Mouse (Mus musculus): ENCODE results near the gene Tex48. TPM values are rescaled to one million over a fixed set of nuclear protein-coding genes. Genes with fewer than 3 reads are reported as not detected.
A peak's percentile ranks its signal among the peaks of the same experiment; 100 is the strongest.

Tex48 gene
- total and polyA plus RNA-seq, 3 experiments = not detected

DNA sequence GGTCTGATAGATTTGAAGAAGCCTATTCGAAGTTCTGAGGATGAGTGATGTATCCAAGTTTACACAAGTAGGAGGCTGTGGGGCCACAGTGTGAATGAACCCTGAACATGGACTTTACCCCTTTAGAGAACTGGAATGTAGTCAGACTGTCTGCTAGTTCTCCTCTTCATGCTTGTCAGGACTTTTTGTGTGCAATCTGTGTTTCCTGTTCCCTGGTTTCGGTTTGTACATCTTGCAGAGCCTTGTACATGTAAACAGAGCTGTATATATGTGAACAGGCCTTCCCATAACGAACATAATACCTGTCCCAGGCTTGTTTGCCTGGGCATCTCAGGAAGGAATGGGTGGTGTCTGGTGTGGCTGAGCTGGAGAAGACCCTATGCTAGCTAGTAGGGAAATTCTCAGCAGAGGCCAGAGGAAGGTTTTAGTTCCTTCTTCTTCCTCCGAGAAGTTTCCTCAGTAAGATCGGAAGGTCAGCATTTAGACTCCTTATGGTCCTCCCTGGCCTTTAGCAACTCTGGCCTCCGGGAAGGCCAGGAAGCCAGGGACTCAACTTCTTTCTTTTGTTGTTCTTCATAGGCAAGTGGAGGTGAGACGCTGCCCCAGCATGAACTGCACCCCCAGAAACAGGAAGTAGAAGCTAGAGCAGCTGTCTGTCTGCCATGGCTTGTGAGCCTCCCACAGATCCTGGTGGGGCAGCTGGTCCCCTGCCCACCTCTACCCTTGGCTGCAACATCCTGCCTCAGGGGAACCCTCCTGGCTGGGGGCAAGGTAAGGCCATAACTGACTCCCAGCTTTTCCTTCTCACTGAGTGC is 60.2 kb downstream of the Tex48 start (continued):
- TF ChIP-seq RCOR1 (conservative IDR thresholded peaks at IDR 0.05; ENCODE audit: low read depth, low read length) (no peak), NELFE (IDR thresholded peaks at IDR 0.05; ENCODE audit: low read depth, low read length) (no peak), E2F4 (IDR thresholded peaks at IDR 0.05; ENCODE audit: insufficient replicate concordance, low read depth, low read length) (no peak), ELF1 (IDR thresholded peaks at IDR 0.05; ENCODE audit: low read depth, low read length) (peak; percentile 75), ZKSCAN1 (IDR thresholded peaks at IDR 0.05; ENCODE audit: borderline replicate concordance, low read depth, low read length) (no peak), USF1 (IDR thresholded peaks at IDR 0.05; ENCODE audit: low read depth, low read length) (no peak), TCF12 (IDR thresholded peaks at IDR 0.05; ENCODE audit: low read depth, low read length) (no peak), BHLHE40 (IDR thresholded peaks at IDR 0.05; ENCODE audit: low read depth, low read length) (no peak), CTCF (conservative IDR thresholded peaks at IDR 0.05 in 1 of 2, IDR thresholded peaks at IDR 0.05 in 1 of 2; ENCODE audit: low read depth in 2 of 2, low read length in 2 of 2) (no peak), ETS1 (conservative IDR thresholded peaks at IDR 0.05; ENCODE audit: low read depth, low read length) (no peak), MEF2A (IDR thresholded peaks at IDR 0.05; ENCODE audit: borderline replicate concordance, low read depth, low read length) (no peak), MAFK (IDR thresholded peaks at IDR 0.05; ENCODE audit: insufficient replicate concordance, low read length) (no peak), MAZ (IDR thresholded peaks at IDR 0.05; ENCODE audit: low read depth, low read length) (no peak)

DNA sequence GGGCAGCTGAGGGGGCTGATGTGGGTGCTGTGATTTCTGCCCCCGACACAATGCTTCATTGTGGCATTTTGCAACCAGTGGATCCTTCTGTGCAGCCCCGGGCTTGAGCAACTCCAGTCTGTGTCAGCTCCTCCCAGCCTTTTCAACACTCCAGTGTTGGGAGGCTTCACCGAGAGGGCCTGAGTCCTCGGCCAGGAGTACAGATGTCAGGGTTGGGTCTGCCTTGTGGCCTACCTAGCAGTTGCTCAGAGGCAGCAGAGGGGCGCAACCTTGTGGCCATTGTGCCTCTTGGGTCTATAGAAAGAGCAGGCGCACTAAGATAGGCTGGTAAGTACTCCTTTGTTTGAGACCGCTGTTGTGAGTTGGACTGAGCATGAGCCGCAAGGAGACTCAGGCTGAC is 62.1 kb downstream of the Tex48 start:
- in situ Hi-C loops (cut with MboI; ENCODE audit: low pct_ligation_motif_present, low pct_unique_long_range_greater_than_20kb, low sequenced_read_pairs) (loop anchor here (5.0 to 25.0 kb wide), 3 partner anchors 58 to 348 kb away; partner anchors contain the start of gene Col27a1), dilution Hi-C loops (cut with MboI; ENCODE audit: extremely low pct_ligation_motif_present, extremely low pct_unique_long_range_greater_than_20kb, low sequenced_read_pairs) (no loop called here)
- Histone ChIP-seq H3K79me2 (replicated peaks; ENCODE audit: control insufficient read depth, extremely low read depth, insufficient read depth, poor library complexity, severe bottlenecking) (no peaks in the 10 kb centered on the region), H3K9ac (ENCODE audit: insufficient read depth, low read depth) (peak overlapping the region; percentile 24; the same call in 1 of the 2 replicates), H3K36me3 (replicated peaks in 1 of 2; ENCODE audit: control insufficient read depth in 1 of 2, insufficient read depth in 1 of 2, low read length in 1 of 2) (peaks cover 16 to 34% of the 10 kb centered on the region in 2 experiments), H3K27me3 (replicated peaks) (no peaks in the 10 kb centered on the region), H3K9me3 (replicated peaks; ENCODE audit: low read length) (no peaks in the 10 kb centered on the region), H3K27ac (ENCODE audit: insufficient read depth, low read depth) (no peak overlapping the region), H3K4me1 (ENCODE audit: control insufficient read depth in 1 of 2, insufficient read depth in 2 of 2) (peaks cover 35 to 69% of the 10 kb centered on the region in 2 experiments), H3K4me3 (replicated peaks in 1 of 3; ENCODE audit: low read depth in 2 of 3, low read length in 2 of 3, poor library complexity in 1 of 3) (peak overlapping the region in 1 of 3 experiments; percentile 77), H3K4me2 (ENCODE audit: insufficient read depth, low read depth, poor library complexity, severe bottlenecking) (peak overlapping the region; percentile 82)
- DNase-seq (ENCODE audit: extremely low read depth) = peak; percentile 53
- TF ChIP-seq SMC3 (IDR thresholded peaks at IDR 0.05; ENCODE audit: low read depth, low read length) (peak; percentile 69), CHD2 (IDR thresholded peaks at IDR 0.05; ENCODE audit: low read length) (no peak), UBTF (IDR thresholded peaks at IDR 0.05; ENCODE audit: low read depth, low read length) (0 out of 2 replicates have a peak, but pooled peaks have one; percentile 39), NRF1 (IDR thresholded peaks at IDR 0.05; ENCODE audit: low read depth, low read length) (peak; percentile 42), SIN3A (IDR thresholded peaks at IDR 0.05; ENCODE audit: low read length) (peak; percentile 29; the same call in 1 of the 2 replicates), MEF2A (IDR thresholded peaks at IDR 0.05; ENCODE audit: borderline replicate concordance, low read depth, low read length) (0 out of 2 replicates have a peak, but pooled peaks have one; percentile 15), HCFC1 (IDR thresholded peaks at IDR 0.05; ENCODE audit: low read depth, low read length) (no peak), MYC (IDR thresholded peaks at IDR 0.05; ENCODE audit: low read depth, low read length) (no peak), ZC3H11A (IDR thresholded peaks at IDR 0.05; ENCODE audit: low read depth, low read length) (peak; percentile 28; the same call in 1 of the 2 replicates), RAD21 (IDR thresholded peaks at IDR 0.05; ENCODE audit: low read depth, low read length) (peak; percentile 71), MAZ (IDR thresholded peaks at IDR 0.05; ENCODE audit: low read depth, low read length) (peak; percentile 28; the same call in 1 of the 2 replicates), CTCF (conservative IDR thresholded peaks at IDR 0.05 in 1 of 2, IDR thresholded peaks at IDR 0.05 in 1 of 2; ENCODE audit: low read depth in 2 of 2, low read length in 2 of 2) (peak in 1 of 2 experiments; percentile 67; a peak in 2 of 4 replicates), TCF12 (IDR thresholded peaks at IDR 0.05; ENCODE audit: low read depth, low read length) (0 out of 2 replicates have a peak, but pooled peaks have one; percentile 11)

All from CH12.LX (cell line).